Mouse (Mus musculus) testis, postnatal 10 days (tissue): ENCODE data around the gene Tmem238.
"Not testable (repeated sequence)": the region's sequence is repeated elsewhere in the genome, so short reads cannot be mapped to it uniquely, and the experiment has no call there.

Experiments used
- DNase-seq: peaks from one replicate; pipeline ENCODE4 v3.0.0; 2021; ENCODE audit warnings: low spot score

The Tmem238 gene

DNA sequence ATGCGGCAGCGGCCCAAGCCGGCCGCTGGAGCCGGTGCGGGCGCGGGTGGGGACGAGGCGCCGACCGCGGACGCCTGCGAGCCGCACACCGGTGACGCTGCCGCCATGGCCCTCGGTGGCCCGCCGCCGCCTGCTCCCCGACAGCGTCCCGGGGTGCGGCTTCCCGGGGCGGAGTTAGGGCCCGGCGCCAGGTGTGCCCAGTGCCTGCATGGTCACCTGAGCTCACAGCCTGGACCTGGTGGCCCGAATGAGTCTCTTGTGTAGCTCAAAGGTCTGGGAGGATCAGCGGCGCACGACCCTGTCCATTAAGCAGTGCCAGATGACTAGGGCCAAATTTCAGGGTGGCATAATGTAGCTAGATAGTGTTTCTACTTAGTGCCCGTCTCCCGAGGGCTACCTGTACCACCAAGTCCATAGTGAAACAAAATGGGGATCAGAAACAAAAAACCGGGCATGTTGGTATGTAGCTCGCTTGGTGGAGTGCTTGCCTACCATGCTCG lies at the start of gene Tmem238:
TSS of gene Tmem238 (minus strand) at position 221 of the 500 bp plus-strand sequence.
- DNase-seq = no peak

- peak; percentile 49 for DNase-seq
Observed at GRCm38 (mm10) chr7:4837639-4838038, 48.2 kb upstream of the Tmem238 start.

- DNase-seq = peak; percentile 79
Observed at GRCm38 (mm10) chr7:4836351-4836792, 46.9 kb upstream of the Tmem238 start.

GRCm38 (mm10) chr7:4835631-4836327 lies 46.3 kb upstream of the Tmem238 start:
- DNase-seq = peak; percentile 59

DNA sequence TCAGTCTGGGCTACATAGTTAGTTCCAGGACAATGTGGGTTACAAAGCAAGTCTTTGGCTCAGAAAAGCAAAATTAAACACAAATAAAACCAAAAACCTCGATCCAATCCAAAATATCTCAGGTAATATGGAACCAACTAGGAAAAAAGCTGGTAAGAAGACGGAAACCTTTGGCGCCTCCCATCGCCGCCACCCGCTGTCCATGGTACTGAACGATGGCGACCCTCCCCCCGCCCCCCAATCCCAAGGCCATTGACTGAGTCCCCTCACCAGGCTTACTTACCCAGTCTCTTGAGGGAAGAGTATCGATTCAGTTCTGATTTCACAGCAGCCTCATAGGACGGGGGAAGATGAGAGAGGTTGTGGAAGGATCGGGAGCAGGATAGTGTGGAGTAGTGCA lies 41.0 kb upstream of the Tmem238 start:
- DNase-seq = no peak

DNA sequence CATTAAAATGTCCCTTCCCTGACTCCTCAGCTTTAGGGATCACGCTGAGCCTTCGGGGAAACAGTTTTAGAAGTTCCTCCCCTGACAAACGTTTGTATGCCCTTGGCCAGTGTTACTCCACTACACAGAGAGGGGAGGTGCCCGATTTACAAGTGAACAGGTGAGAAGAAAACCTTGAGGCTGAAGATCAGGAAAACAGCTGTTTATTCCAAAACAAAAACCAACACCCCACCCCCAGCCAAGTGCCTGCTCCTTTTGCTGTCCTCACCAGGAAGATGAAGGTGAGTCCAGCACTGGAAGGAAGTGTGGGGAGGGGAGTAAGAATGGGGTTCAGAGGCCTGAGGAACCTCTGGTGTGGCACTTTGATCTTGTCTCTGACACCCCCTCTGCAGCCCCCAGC lies 35.9 kb upstream of the Tmem238 start:
- DNase-seq = no peak

GRCm38 (mm10) chr7:4822162-4822907 lies 32.9 kb upstream of the Tmem238 start:
- DNase-seq = no peak

- DNase-seq = no peak
Observed at GRCm38 (mm10) chr7:4821690-4822089, 32.2 kb upstream of the Tmem238 start.

DNA sequence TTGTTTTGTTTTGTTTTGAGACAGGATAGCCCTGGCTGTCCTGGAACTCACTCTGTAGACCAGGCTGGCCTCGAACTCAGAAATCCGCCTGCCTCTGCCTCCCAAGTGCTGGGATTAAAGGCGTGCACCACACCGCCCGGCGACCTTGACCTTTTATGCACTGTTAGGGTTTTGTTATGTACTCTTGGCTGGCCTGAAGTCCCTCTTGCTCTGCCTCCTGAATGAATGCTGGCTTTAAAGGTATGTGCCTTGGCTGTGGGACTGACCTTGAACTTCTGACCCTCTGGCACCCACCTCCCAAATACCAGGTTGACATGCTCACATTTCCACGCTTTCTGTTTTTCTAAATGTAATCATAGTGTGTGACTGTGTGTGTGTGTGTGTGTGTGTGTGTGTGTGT lies 31.5 kb upstream of the Tmem238 start:
- DNase-seq = peak; percentile 40

GRCm38 (mm10) chr7:4816559-4816958 lies 27.1 kb upstream of the Tmem238 start:
- no peak for DNase-seq

DNA sequence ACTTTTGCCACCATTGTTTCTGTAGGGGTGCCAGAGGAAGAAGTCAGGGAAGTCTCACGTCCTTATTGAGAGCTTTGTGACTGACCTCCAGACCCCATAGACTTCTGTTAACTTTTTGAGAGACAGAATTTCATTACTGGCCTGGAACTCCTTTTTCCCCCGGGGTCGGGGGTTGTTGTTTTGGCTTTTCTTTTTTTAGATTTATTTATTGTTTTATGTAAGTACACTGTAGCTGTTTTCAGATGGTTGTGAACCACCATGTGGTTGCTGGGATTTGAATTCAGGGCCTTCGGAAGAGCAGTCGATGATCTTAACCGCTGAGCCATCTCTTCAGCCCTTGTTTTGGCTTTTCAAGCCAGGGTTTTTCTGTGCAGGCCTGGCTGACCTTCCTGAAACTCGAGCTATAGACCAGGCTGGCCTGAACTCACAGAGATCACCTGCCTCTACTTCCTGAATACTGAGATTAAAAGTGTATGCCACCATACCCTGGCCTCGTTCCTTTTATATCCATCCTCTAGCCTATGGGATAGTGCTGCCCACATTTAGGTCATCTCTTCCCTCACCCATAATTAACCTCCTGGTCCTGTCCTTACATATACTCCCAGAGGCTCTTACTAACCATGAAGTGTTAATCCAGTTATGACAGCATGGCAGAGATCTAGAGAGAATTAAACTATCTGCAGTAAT lies 23.8 kb upstream of the Tmem238 start:
- DNase-seq = no peak

GRCm38 (mm10) chr7:4812303-4813104 lies 23.0 kb upstream of the Tmem238 start, which contains the start of gene Ube2s:
Gene Ube2s (minus strand): TSS chr7:4812590.
- DNase-seq = peak; percentile 100

- peak; percentile 63 for DNase-seq
Observed at GRCm38 (mm10) chr7:4811842-4812302, 22.4 kb upstream of the Tmem238 start.

DNA sequence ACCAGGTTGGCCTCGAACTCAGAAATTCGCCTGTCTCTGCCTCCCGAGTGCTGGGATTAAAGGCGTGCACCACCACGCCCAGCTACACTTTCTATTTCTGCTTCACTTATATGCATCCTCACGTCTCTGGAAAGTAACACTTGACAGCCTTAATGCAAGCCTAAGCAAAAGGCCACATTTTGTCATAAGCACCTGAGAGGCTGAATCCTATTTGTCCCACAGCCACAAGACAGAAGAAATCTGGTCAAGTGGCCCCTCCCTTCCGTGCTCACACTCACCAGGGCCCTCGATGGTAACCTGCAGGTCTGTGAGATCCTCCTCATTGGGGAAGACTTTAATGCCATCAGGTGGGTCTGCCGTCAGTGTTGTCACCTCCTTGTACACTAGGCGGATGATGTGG lies 21.7 kb upstream of the Tmem238 start:
- DNase-seq = not testable (repeated sequence)

GRCm38 (mm10) chr7:4806716-4807115 lies 17.3 kb upstream of the Tmem238 start:
- no peak for DNase-seq

DNA sequence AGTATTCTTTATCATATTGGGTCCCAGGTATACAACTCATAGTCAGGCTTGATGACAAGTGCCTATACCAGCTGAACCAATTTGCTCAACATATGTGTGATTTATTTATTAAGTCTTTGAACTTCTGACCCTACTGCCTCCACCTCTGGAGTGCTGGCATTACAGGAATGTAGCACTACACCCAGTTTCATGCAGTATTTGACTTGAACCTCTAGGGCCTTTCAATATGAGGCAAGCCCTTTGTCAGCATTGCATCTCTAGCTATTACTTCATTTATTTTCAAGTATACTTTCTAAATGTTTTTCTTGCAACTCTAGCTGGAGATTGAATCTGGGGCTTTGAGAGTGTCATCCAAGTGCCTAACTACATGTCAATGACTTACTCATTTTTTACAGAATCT lies 12.8 kb upstream of the Tmem238 start:
- DNase-seq = no peak

- DNase-seq = peak; percentile 52
Observed at GRCm38 (mm10) chr7:4795767-4796433, 6.4 kb upstream of the Tmem238 start.

GRCm38 (mm10) chr7:4794631-4795168 lies 5.2 kb upstream of the Tmem238 start:
- no peak for DNase-seq

- DNase-seq = no peak
Observed at GRCm38 (mm10) chr7:4793674-4794073, 4.2 kb upstream of the Tmem238 start.

GRCm38 (mm10) chr7:4793248-4793647 lies 3.8 kb upstream of the Tmem238 start:
- not testable (repeated sequence) for DNase-seq
